Mouse (Mus musculus) midbrain, embryonic 16.5 days (tissue): ENCODE data around the gene Otulinl. TPM values are rescaled to one million over a fixed set of nuclear protein-coding genes. Genes with fewer than 3 reads are reported as not detected.

Experiments
- ATAC-seq: fragments of 200-750 bp; cut with Nextera tagmentation; 2 replicates; pipeline ENCODE4 v1.8.0; 2017; ENCODE audit warnings: moderate TSS enrichment
- H3K27ac ChIP-seq: fragments of 300-500 bp; sonication (generic); 2 replicates; pipeline ENCODE4 v1.5.1; 2014; ENCODE audit warnings: mild to moderate bottlenecking, low read length, mixed read lengths
- H3K27me3 ChIP-seq: fragments of 300-500 bp; sonication (generic); 2 replicates; pipeline ENCODE4 v1.6.1; 2014; ENCODE audit warnings: low read depth, low read length, mixed read lengths; ENCODE audit not compliant: control insufficient read depth, insufficient read depth
- H3K36me3 ChIP-seq: fragments of 300-500 bp; sonication (generic); 2 replicates; pipeline ENCODE4 v1.6.1; 2014; ENCODE audit warnings: mild to moderate bottlenecking, low read length, moderate library complexity, mixed read lengths; ENCODE audit not compliant: control insufficient read depth, insufficient read depth
- H3K4me1 ChIP-seq: fragments of 300-500 bp; sonication (generic); 2 replicates; pipeline ENCODE4 v1.6.1; 2014; ENCODE audit warnings: mild to moderate bottlenecking, low read length, mixed read lengths; ENCODE audit not compliant: control insufficient read depth, insufficient read depth
- H3K4me2 ChIP-seq: fragments of 300-500 bp; sonication (generic); 2 replicates; pipeline ENCODE4 v1.6.1; 2014; ENCODE audit warnings: mild to moderate bottlenecking, low read length, mixed read lengths
- H3K4me3 ChIP-seq: fragments of 300-500 bp; sonication (generic); 2 replicates; pipeline ENCODE4 v1.5.1; 2014; ENCODE audit warnings: low read depth, mild to moderate bottlenecking, low read length, moderate library complexity, mixed read lengths
- H3K9ac ChIP-seq: fragments of 300-500 bp; sonication (generic); 2 replicates; pipeline ENCODE4 v1.6.1; 2014; ENCODE audit warnings: low read depth, low read length, mixed read lengths
- H3K9me3 ChIP-seq: fragments of 300-500 bp; sonication (generic); replicated peaks from 2 replicates; pipeline ENCODE4 v1.6.1; 2014; ENCODE audit warnings: mild to moderate bottlenecking, low read length, mixed read lengths; ENCODE audit not compliant: control insufficient read depth, poor library complexity, severe bottlenecking
- WGBS: fragments of 180-500 bp; shearing (Covaris S2); extraction: QIAGEN DNeasy Blood & Tissue Kit; methylation state at CpG from one replicate; pipeline ENCODE4 v1.1.7; 2014; 5-methylcytosine and 5-hydroxymethylcytosine counted together
- polyA plus RNA-seq: library from polyadenylated mRNA; unstranded; fragments of >200 nt; fragmentation: Nextera tagmentation; extraction: Ambion mirVana; gene quantifications from 2 replicates; pipeline ENCODE4 v1.2.1, GENCODE M21; 2015

Otulinl gene
- polyA plus RNA-seq, 1 experiment from 2014 or later = 14.6 TPM

DNA sequence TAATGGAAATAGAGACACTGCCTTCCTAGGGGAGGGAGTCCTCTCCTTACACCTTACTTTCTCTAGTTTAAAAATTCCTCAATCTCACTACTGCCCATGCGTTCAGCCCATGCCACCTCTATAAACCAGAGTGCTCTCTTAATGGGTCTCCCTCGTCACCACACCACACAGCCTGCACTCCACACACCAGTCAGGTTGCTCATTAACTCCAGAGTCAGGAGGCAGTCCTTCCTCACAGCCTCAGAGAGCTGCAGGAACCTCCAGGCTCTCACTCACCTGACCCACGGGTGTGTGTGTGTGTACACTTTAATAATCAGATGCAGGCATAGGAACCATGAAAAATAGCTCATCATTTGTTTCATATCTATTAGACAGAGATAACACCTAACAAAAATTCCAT, 61.7 kb downstream of the Otulinl start:
- Histone ChIP-seq H3K9ac (no peak overlapping the region), H3K4me1 (no peaks in the 10 kb centered on the region), H3K27ac (no peak overlapping the region), H3K4me3 (no peak overlapping the region), H3K27me3 (no peaks in the 10 kb centered on the region), H3K36me3 (peaks cover 12% of the 10 kb centered on the region; the same call in 1 of the 2 replicates), H3K4me2 (no peak overlapping the region), H3K9me3 (no peaks in the 10 kb centered on the region)
- no peak for ATAC-seq
- 89% methylated on average over 3 of the region's 3 CpGs for WGBS

DNA sequence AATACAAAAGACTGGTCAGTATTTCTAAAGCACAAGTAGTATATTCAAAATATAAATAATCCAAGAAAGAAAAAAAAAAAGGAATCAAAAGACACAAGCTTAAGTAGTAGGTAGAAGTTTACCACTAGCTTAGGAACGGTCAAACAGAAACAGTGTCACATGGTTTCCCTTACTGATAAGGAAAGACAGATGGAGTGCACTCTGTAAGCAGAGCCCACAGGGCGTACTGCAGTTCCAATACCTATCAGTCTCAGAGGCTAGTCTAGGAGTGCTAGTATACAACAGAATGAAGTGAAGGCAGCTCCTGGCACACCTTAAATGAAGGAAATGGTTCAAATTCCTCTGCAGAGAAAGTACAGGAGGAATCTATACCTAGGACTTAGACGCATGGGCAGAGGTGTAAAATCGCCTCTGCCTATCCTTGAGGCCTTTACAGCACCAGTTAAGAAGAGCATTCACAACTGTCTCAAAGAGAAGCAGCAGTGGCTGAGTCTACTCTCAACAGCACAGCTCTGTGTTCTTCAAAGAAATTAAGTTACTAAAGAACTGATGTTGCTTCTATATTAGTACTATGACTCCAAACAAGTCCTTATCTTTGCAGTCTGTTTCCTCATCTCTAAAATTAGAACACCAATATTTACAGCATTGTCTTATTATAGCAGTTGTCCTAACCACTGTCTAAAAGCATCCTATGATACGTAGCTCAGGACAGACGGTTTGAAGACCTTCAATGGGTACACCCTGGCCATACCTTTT, 62.4 kb downstream of the Otulinl start:
- Histone ChIP-seq H3K9me3 (no peaks in the 10 kb centered on the region), H3K4me2 (no peak overlapping the region), H3K27me3 (no peaks in the 10 kb centered on the region), H3K27ac (no peak overlapping the region), H3K4me1 (no peaks in the 10 kb centered on the region), H3K36me3 (peaks cover 12% of the 10 kb centered on the region; the same call in 1 of the 2 replicates), H3K4me3 (no peak overlapping the region), H3K9ac (no peak overlapping the region)
- no peak for ATAC-seq
- 90% methylated on average over 6 of the region's 6 CpGs for WGBS

DNA sequence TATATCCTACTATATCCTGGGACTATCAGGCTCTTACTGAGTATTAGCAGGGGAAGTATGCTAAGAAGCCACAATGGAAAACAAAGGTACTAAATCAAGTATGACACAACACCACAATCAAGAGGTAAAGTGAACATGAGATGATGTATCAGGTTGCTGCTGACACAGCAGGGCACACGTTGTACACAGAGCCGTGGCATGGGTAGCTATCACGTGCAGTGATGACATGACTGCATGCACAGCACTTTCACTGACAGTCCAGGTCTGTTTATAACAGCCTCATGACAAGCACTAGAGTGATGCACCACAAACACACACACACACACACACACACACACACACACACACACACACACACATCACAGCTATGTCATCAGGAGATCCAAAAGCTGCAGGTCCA, 64.2 kb downstream of the Otulinl start:
- Histone ChIP-seq H3K27me3 (no peaks in the 10 kb centered on the region), H3K9me3 (no peaks in the 10 kb centered on the region), H3K4me3 (no peak overlapping the region), H3K4me1 (0 out of 2 replicates have a peak, but pooled peaks cover 4% of the 10 kb centered on the region), H3K27ac (no peak overlapping the region), H3K4me2 (no peak overlapping the region), H3K9ac (no peak overlapping the region), H3K36me3 (0 out of 2 replicates have a peak, but pooled peaks cover 6% of the 10 kb centered on the region)
- WGBS = 80% methylated on average over 3 of the region's 3 CpGs
- no peak for ATAC-seq

DNA sequence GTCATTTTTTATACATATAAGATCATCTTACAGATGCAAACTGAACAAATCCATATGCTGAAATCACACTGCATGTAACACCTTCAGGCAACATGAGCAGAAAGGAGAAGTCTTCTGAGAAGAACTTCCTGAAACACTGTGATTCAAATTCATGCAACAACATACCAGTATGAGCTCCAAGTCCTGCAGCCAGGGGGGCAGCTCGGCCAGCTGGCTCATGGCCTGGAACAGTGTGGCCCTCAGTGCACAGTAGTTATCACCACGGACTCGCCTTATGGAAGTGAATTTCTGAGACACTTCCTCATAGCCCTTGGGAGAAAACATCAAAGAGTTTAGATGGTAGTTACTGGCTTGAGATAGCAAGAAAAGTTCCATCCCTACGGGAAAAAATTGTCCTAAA, 65.2 kb downstream of the Otulinl start:
- ATAC-seq = no peak
- Histone ChIP-seq H3K27ac (no peak overlapping the region), H3K4me1 (0 out of 2 replicates have a peak, but pooled peaks cover 4% of the 10 kb centered on the region), H3K4me3 (no peak overlapping the region), H3K9ac (no peak overlapping the region), H3K9me3 (no peaks in the 10 kb centered on the region), H3K36me3 (0 out of 2 replicates have a peak, but pooled peaks cover 6% of the 10 kb centered on the region), H3K27me3 (no peaks in the 10 kb centered on the region), H3K4me2 (no peak overlapping the region)
- 85% methylated on average over 4 of the region's 4 CpGs for WGBS

DNA sequence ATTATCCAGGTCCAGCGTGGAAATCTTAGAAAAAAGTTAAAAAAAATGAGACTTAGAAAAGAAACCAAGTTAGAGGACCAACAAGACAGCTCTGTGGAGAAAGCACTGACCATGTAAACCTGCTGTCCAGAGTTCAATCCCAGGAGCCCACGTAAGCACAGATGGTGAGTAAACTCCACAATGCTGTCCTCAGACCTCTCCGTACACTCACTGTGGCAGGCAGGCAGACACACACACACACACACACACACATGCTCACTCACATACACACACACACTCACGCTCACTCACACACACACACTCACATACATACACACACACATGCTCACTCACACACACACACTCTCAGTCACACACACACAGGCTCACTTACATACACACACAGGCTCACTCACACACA, 68.1 kb downstream of the Otulinl start:
- no peaks in the 10 kb centered on the region for H3K27me3 ChIP-seq
- H3K9me3 ChIP-seq = no peaks in the 10 kb centered on the region
- no peak overlapping the region for H3K4me2 ChIP-seq
- peak; percentile 25; the same call in 1 of the 2 replicates for ATAC-seq
- 0 out of 2 replicates have a peak, but pooled peaks cover 4% of the 10 kb centered on the region for H3K4me1 ChIP-seq
- H3K9ac ChIP-seq = no peak overlapping the region
- no peak overlapping the region for H3K27ac ChIP-seq
- WGBS = 94% methylated on average over 4 of the region's 4 CpGs
- no peak overlapping the region for H3K4me3 ChIP-seq
- peaks cover 12% of the 10 kb centered on the region; the same call in 1 of the 2 replicates for H3K36me3 ChIP-seq

DNA sequence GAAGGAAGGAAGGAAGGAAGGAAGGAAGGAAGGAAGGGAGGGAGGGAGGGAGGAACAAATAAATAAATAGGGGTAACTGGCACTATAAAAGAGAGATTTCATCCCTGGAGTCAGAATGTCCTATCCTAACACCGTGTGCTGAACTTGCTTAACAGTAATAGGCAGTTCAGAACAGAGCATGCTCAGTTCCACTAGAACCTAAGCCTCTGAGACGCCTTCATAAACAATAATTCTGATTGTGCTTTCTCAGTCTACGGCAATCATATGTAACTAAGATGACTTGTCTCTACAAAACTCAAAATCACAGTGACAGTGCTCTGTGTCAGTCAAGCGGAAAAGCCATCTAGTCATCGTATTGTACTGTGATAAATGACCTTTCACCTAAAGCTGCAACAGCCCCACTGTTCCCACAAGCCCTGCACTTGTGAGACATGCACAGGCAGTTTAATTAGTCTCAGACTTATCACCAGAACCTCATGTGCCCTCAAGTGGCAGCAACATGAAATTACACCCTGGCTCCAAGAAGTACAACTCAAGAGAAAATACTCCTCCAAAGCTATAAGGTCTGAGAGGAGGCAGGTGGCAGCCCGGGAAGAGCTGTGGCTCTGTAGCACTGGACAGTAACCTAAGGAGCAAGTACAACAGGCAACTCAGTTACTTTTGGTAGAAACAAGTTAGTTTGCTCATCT, 68.7 kb downstream of the Otulinl start:
- ATAC-seq = peak; percentile 81

DNA sequence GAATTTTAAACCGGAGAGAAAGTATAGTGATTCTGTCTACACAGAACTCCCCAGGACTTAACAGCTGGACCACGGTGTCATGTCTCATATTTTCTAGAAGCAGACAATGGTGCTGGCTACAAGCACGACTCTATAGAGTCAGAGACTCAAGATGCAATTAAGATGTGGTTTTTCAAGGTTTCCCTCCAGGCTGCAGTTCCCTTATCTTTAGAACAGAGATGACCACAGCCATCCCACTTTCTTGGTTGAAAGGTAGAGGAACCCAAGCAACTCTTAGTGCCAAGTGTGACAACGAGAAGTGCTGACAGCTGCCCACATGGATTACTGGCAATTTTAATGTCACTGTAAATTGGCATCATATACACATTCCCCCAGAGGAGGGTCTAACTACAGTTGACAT, 71.8 kb downstream of the Otulinl start:
- no peaks in the 10 kb centered on the region for H3K9me3 ChIP-seq
- no peak overlapping the region for H3K27ac ChIP-seq
- H3K4me2 ChIP-seq = no peak overlapping the region
- no peak overlapping the region for H3K4me3 ChIP-seq
- 0 out of 2 replicates have a peak, but pooled peaks cover 4% of the 10 kb centered on the region for H3K4me1 ChIP-seq
- peaks cover 17% of the 10 kb centered on the region for H3K36me3 ChIP-seq
- H3K27me3 ChIP-seq = no peaks in the 10 kb centered on the region
- 73% methylated on average over 4 of the region's 4 CpGs for WGBS
- ATAC-seq = no peak
- H3K9ac ChIP-seq = no peak overlapping the region

More for the DNA sequence above, 68.7 kb downstream of the Otulinl start:
- no peaks in the 10 kb centered on the region for H3K9me3 ChIP-seq
- WGBS = 40% methylated on average over 6 of the region's 6 CpGs
- H3K27me3 ChIP-seq = no peaks in the 10 kb centered on the region
- no peak overlapping the region for H3K4me3 ChIP-seq
- H3K4me2 ChIP-seq = no peak overlapping the region
- 0 out of 2 replicates have a peak, but pooled peaks cover 4% of the 10 kb centered on the region for H3K4me1 ChIP-seq
- H3K36me3 ChIP-seq = peaks cover 9% of the 10 kb centered on the region; the same call in 1 of the 2 replicates
- no peak overlapping the region for H3K27ac ChIP-seq
- H3K9ac ChIP-seq = no peak overlapping the region

DNA sequence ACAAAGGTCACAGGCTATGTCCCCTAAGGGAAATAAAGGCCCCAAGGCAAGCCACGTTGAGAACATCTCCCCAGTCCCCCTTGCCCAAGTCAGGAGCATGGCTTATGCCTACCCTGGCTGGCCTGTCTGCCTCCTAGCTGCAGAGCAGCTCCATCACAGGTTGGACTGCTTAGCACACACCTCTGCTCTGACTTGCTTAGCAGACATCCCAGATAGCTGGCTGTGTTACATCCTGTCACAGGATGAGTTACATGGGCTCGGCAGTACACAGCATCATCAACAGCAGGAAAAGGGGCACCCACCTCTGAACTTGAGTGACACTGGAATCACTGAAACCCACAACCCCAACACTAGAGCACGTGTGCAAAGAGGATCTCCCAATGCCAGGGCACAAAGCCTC, 76.1 kb downstream of the Otulinl start:
- no peaks in the 10 kb centered on the region for H3K27me3 ChIP-seq
- ATAC-seq = no peak
- peaks cover 17% of the 10 kb centered on the region for H3K36me3 ChIP-seq
- 89% methylated on average over 3 of the region's 3 CpGs for WGBS
- no peak overlapping the region for H3K27ac ChIP-seq
- no peaks in the 10 kb centered on the region for H3K9me3 ChIP-seq
- H3K4me3 ChIP-seq = no peak overlapping the region
- no peaks in the 10 kb centered on the region for H3K4me1 ChIP-seq
- H3K9ac ChIP-seq = no peak overlapping the region
- H3K4me2 ChIP-seq = no peak overlapping the region
